Mouse (Mus musculus) hindbrain, embryonic 16.5 days (tissue): Measurements from ENCODE around the gene Nup54. TPM values are rescaled to one million over a fixed set of nuclear protein-coding genes. Genes with fewer than 3 reads are reported as not detected.

ENCODE experiments used
- microRNA-seq: library from miRNA; unstranded; fragments of <30 nt; microRNA quantifications from one replicate; pipeline ENCODE4, GENCODE M21; 2017
- polyA plus RNA-seq: library from polyadenylated mRNA; unstranded; fragments of >200 nt; fragmentation: Nextera tagmentation; extraction: Ambion mirVana; gene quantifications from 2 replicates; pipeline ENCODE4 v1.2.1, GENCODE M21; 2015

The Nup54 gene
- polyA plus RNA-seq, 1 experiment from 2014 or later, result 58.3 TPM

Small RNA genes within 50 kb of the gene (microRNA-seq; reads per million reads assigned to microRNA genes)
- not detected for gene Mir6415

Other genes with a start within 250 kb of the Nup54 start
- not detected in 2 replicates for gene U90926, start 219.8 kb downstream of the Nup54 start, polyA plus RNA-seq
- gene Ppef2, start 178.9 kb downstream of the Nup54 start, polyA plus RNA-seq, result 0.62 and 0.68 TPM in 2 replicates
- gene Naaa, start 157.0 kb downstream of the Nup54 start, polyA plus RNA-seq, result 23.8 and 28.5 TPM in 2 replicates
- 27.0 and 27.1 TPM in 2 replicates for gene Sdad1, start 124.7 kb downstream of the Nup54 start, polyA plus RNA-seq
- not detected in 2 replicates for gene Cxcl9, start 107.1 kb downstream of the Nup54 start, polyA plus RNA-seq
- gene Art3, start 103.4 kb downstream of the Nup54 start, polyA plus RNA-seq, result 6.4 and 6.7 TPM in 2 replicates
- gene Cxcl10, start 86.3 kb downstream of the Nup54 start, polyA plus RNA-seq, result 0.22 and 0.43 TPM in 2 replicates
- gene Scarb2, start 71.6 kb upstream of the Nup54 start, polyA plus RNA-seq, result 23.1 and 23.5 TPM in 2 replicates
- 2.2 and 2.3 TPM in 2 replicates for gene Fam47e, start 119.8 kb upstream of the Nup54 start, polyA plus RNA-seq
- 11.3 and 14.5 TPM in 2 replicates for gene Stbd1, start 167.8 kb upstream of the Nup54 start, polyA plus RNA-seq
- gene Ccdc158, start 240.1 kb upstream of the Nup54 start, polyA plus RNA-seq, result 0.50 and 0.51 TPM in 2 replicates
- gene Shroom3, start 248.2 kb upstream of the Nup54 start, polyA plus RNA-seq, result 1.4 and 1.6 TPM in 2 replicates